Mouse (Mus musculus): ENCODE data around the gene Fbxw4.

- TF ChIP-seq CTCF (IDR thresholded peaks at IDR 0.05; ENCODE audit: borderline replicate concordance, insufficient read depth, low read depth, low read length) (no peak), POLR2A (IDR thresholded peaks at IDR 0.05; ENCODE audit: borderline replicate concordance, insufficient read depth, low read length) (no peak)
Observed at GRCm38 (mm10) chr19:45676723-45677269, 16.7 kb upstream of the Fbxw4 start.
